Mouse (Mus musculus): ENCODE data around the gene Ldhd. TPM values are rescaled to one million over a fixed set of nuclear protein-coding genes. Genes with fewer than 3 reads are reported as not detected.
A peak's percentile ranks its signal among the peaks of the same experiment; 100 is the strongest.

Gene Ldhd
- total and polyA plus RNA-seq, 3 experiments, result 0.04 TPM; not detected in 2

DNA sequence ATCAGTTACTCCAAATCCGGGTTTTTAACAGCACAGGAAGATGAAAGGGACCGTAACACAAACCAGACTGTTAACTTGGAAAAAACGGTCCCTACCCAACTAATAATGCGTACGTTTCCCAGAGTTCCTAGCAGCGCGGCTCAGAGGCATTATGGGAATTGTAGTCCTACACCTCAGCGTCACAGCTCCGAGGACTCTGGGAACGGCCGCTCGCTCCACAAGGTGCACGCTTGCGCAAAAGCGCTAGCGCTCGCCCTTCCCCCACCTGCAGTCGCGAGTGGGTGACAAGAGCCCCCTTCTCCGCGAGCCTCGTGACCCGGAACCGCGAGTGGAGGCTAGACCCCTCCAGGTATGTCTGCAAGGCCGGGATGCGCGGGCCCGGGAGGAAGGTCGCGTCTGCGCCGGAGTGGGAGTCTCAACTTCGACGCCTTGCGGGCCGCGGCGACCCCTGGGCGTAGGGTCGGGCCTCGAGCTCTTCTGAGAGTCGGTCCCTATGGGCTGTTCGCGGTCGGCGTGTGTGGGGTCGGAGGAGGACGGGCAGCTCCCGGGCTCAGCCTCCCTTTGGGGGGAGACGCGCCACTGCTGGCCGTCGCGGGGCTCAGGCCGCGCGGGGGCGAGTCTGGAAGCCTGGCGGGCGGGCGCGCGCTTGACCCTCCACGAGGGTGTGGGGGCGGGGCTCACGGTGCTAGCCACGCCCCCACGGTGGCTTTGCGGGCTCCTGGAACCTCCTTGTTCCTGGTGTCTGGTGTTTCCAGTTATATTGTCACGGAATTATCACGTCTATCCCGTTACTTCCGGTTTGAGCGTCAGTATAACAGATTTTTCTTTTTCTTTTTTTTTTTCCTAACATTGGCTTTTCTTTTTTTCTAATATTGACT is 13.3 kb upstream of the Ldhd start, which contains the start of gene Zfp1:
Zfp1 (plus strand) TSS at position 138 of the 878 bp plus-strand sequence.
- peaks cover 3 to 18% of the 10 kb centered on the region in 2 experiments; a peak in 3 of 4 replicates for H3K4me1 ChIP-seq (ENCODE audit: control insufficient read depth in 1 of 2, insufficient read depth in 2 of 2, low read length in 2 of 2)
- peak within 1 kb of the TSS; percentile 98 for H3K27ac ChIP-seq (ENCODE audit: control insufficient read depth, low read depth, low read length)
- no peaks in the 10 kb centered on the region for H3K9me3 ChIP-seq (replicated peaks; ENCODE audit: insufficient read depth, low read length)
- H3K27me3 ChIP-seq (ENCODE audit: control insufficient read depth in 1 of 2, insufficient read depth in 2 of 2, low read length in 2 of 2), result no peaks in the 10 kb centered on the region
- peak; percentile 98 for DNase-seq (ENCODE audit: low read depth, low spot score)
- H3K36me3 ChIP-seq (ENCODE audit: control insufficient read depth in 1 of 2, insufficient read depth in 2 of 2, low read length in 2 of 2), result peaks cover 0 to 16% of the 10 kb centered on the region in 2 experiments; a peak in 2 of 4 replicates
- peak within 1 kb of the TSS; percentile 89 to 92 for H3K4me3 ChIP-seq (ENCODE audit: control insufficient read depth in 1 of 2, insufficient read depth in 1 of 2, low read depth in 2 of 2, low read length in 2 of 2)
- H3K79me2 ChIP-seq (ENCODE audit: control insufficient read depth, insufficient read depth, low read length, poor library complexity), result peaks cover 23% of the 10 kb centered on the region
- H3K9ac ChIP-seq (ENCODE audit: control insufficient read depth, low read depth, low read length, poor library complexity, severe bottlenecking), result peak within 1 kb of the TSS; percentile 95
- TF ChIP-seq TCF12 (IDR thresholded peaks at IDR 0.05; ENCODE audit: low read depth, low read length), result peak; percentile 74
- TF ChIP-seq POLR2A (IDR thresholded peaks at IDR 0.05; ENCODE audit: control insufficient read depth in 1 of 2, insufficient read depth in 1 of 2, low read depth in 1 of 2, low read length in 2 of 2, poor library complexity in 1 of 2), result peak; percentile 64 to 84; a peak in 3 of 4 replicates
- 0 out of 2 replicates have a peak, but pooled peaks have one; percentile 6 for TF ChIP-seq GATA1 (IDR thresholded peaks at IDR 0.05; ENCODE audit: low read depth, low read length)
- peak; percentile 93 for TF ChIP-seq TBP (IDR thresholded peaks at IDR 0.05; ENCODE audit: low read depth, low read length)
- TF ChIP-seq GABPA (IDR thresholded peaks at IDR 0.05; ENCODE audit: low read depth, low read length), result no peak
- peak; percentile 44; the same call in 1 of the 2 replicates for TF ChIP-seq CHD2 (IDR thresholded peaks at IDR 0.05; ENCODE audit: low read length)
- peak; percentile 98 for TF ChIP-seq HCFC1 (IDR thresholded peaks at IDR 0.05; ENCODE audit: low read depth, low read length)
- TF ChIP-seq RAD21 (IDR thresholded peaks at IDR 0.05; ENCODE audit: low read depth, low read length), result no peak
- peak in 1 of 2 experiments; percentile 66; a peak in 2 of 4 replicates for TF ChIP-seq EP300 (IDR thresholded peaks at IDR 0.05; ENCODE audit: low read depth in 1 of 2, low read length in 2 of 2)
- TF ChIP-seq MEF2A (IDR thresholded peaks at IDR 0.05; ENCODE audit: extremely low read depth, insufficient replicate concordance, low read depth, low read length, poor library complexity, severe bottlenecking), result no peak
- peak; percentile 96 for TF ChIP-seq MYB (IDR thresholded peaks at IDR 0.05; ENCODE audit: low read depth, low read length)
- 0 out of 6 replicates have a peak, but pooled peaks of 1 of the 3 experiments have one; percentile 3 for TF ChIP-seq CTCF (IDR thresholded peaks at IDR 0.05 in 2 of 3, conservative IDR thresholded peaks at IDR 0.05 in 1 of 3; ENCODE audit: control insufficient read depth in 1 of 3, insufficient read depth in 1 of 3, low read depth in 2 of 3, low read length in 3 of 3, poor library complexity in 1 of 3, severe bottlenecking in 1 of 3)
- TF ChIP-seq USF2 (IDR thresholded peaks at IDR 0.05; ENCODE audit: borderline replicate concordance in 1 of 2, insufficient read depth in 1 of 2, low read depth in 1 of 2, low read length in 2 of 2), result no peak
- TF ChIP-seq ZMIZ1 (IDR thresholded peaks at IDR 0.05; ENCODE audit: low read depth, low read length), result peak; percentile 52
- TF ChIP-seq POLR2AphosphoS2 (IDR thresholded peaks at IDR 0.05; ENCODE audit: low read length), result peak; percentile 62
- peak; percentile 37; the same call in 1 of the 2 replicates for TF ChIP-seq JUND (IDR thresholded peaks at IDR 0.05; ENCODE audit: low read depth, low read length)
- peak; percentile 71 for TF ChIP-seq MAX (IDR thresholded peaks at IDR 0.05; ENCODE audit: low read length)
- peak; percentile 24; the same call in 1 of the 2 replicates for TF ChIP-seq USF1 (IDR thresholded peaks at IDR 0.05; ENCODE audit: low read depth, low read length)
- no peak for TF ChIP-seq CHD1 (IDR thresholded peaks at IDR 0.05; ENCODE audit: low read depth, low read length)
- TF ChIP-seq RCOR1 (IDR thresholded peaks at IDR 0.05; ENCODE audit: low read depth, low read length), result 0 out of 2 replicates have a peak, but pooled peaks have one; percentile 11
- TF ChIP-seq ETS1 (IDR thresholded peaks at IDR 0.05; ENCODE audit: low read depth, low read length), result peak; percentile 70; the same call in 1 of the 2 replicates
- TF ChIP-seq UBTF (IDR thresholded peaks at IDR 0.05; ENCODE audit: borderline replicate concordance, insufficient read depth, low read depth, low read length), result no peak
- TF ChIP-seq SMC3 (IDR thresholded peaks at IDR 0.05; ENCODE audit: low read depth, low read length), result no peak
- peak; percentile 89 for TF ChIP-seq KAT2A (conservative IDR thresholded peaks at IDR 0.05; ENCODE audit: low read depth, low read length)
- TF ChIP-seq ZKSCAN1 (IDR thresholded peaks at IDR 0.05; ENCODE audit: low read depth, low read length), result no peak
- peak; percentile 63; the same call in 1 of the 2 replicates for TF ChIP-seq MXI1 (IDR thresholded peaks at IDR 0.05; ENCODE audit: low read depth, low read length)
- TF ChIP-seq NRF1 (IDR thresholded peaks at IDR 0.05; ENCODE audit: insufficient read depth, low read depth, low read length, poor library complexity, severe bottlenecking), result peak; percentile 74
- TF ChIP-seq TAL1 (IDR thresholded peaks at IDR 0.05; ENCODE audit: low read length), result no peak
- TF ChIP-seq ZC3H11A (IDR thresholded peaks at IDR 0.05; ENCODE audit: low read depth, low read length), result no peak
- TF ChIP-seq ELF1 (IDR thresholded peaks at IDR 0.05; ENCODE audit: low read depth, low read length), result peak; percentile 89
- TF ChIP-seq MAZ (IDR thresholded peaks at IDR 0.05; ENCODE audit: low read depth, low read length), result peak; percentile 65; the same call in 1 of the 2 replicates
- peak; percentile 72 for TF ChIP-seq NELFE (IDR thresholded peaks at IDR 0.05; ENCODE audit: low read depth, low read length)
- no peak; the same call in 1 of the 2 replicates for TF ChIP-seq BHLHE40 (IDR thresholded peaks at IDR 0.05; ENCODE audit: borderline replicate concordance, low read depth, low read length)
- TF ChIP-seq MYC (IDR thresholded peaks at IDR 0.05; ENCODE audit: low read depth, low read length), result peak; percentile 89

Measured in MEL (cell line).